Mouse (Mus musculus) spleen, postnatal 14 days (tissue): ENCODE data around the gene Pelp1.
"Not testable (repeated sequence)": the region's sequence is repeated elsewhere in the genome, so short reads cannot be mapped to it uniquely, and the experiment has no call there.

Experiments used
- DNase-seq, 2 experiments: peaks; one replicate each; pipeline ENCODE4 v3.0.0; 2021 to 2022; ENCODE audit warnings: low spot score in 2 of 2

The Pelp1 gene

GRCm38 (mm10) chr11:70426598-70426997, 16.8 kb upstream of the Pelp1 start:
- DNase-seq: not testable (repeated sequence)

DNA sequence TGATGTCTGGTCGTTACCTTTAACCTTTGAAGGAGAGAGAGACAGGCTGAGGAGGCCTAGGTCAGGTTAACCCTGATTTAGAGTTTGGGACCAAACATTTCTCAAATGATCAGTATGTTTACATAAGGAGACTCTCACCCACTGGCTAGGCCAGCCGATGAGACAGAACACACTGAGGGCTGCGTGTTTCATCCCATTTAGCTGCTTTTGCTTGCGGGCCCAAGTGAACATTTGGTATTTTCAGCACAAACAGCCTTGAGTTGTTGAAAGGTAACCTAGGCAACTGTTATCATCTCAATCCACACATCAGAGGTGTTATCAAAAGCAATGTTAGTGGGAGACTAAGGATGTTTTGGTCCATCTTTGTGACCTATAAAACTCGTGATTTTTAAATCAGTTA, 9.7 kb upstream of the Pelp1 start:
- no peak for DNase-seq

- no peak for DNase-seq
These were observed 8.4 kb upstream of the Pelp1 start for GRCm38 (mm10) chr11:70418199-70418598.

DNA sequence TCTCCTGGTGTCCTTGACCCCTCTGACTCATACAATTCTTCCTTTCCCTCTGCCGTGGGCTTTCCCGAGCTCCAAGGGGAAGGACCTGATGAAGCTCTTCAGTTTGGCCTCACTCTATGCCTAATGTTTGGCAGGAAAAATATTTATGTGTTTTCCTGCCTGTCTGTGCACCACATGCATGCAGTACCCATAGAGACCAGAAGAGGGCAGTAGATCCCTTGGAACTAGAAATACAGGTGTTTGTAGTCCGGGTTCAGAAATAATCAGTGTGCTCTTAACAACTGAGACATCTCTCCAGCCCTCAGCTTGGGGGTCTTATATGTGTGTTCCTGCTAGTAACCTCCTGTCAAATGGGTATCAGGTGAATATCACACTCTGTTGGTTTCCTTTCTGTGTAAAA, 4.1 kb upstream of the Pelp1 start:
- peak; percentile 50 to 80 for DNase-seq

- no peak for DNase-seq
These were observed 2.8 kb upstream of the Pelp1 start for GRCm38 (mm10) chr11:70412591-70412990.

- no peak for DNase-seq
These were observed 439 bp upstream of the Pelp1 start for GRCm38 (mm10) chr11:70410297-70410643.

DNA sequence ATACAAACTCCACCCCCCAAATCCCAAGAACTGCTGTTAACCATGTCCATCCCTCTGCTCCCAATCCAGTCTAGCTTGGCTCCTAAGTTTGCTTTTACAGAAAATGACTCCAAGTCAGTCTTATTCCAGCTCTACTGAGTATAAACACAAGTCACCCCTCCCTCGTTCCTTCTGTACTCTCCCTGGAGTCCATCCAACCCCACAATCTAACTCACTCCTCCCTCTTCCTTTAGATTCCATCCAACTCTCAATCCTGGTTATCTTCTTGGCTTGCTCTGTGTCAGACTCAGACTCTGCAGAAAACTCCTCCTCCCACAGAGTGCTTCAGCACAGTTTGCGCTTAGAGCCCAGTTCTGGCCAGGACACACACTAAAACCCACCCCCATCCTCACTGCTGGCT, 6.2 kb downstream of the Pelp1 start:
- DNase-seq: no peak

- DNase-seq: no peak
These were observed 20.4 kb downstream of the Pelp1 start for GRCm38 (mm10) chr11:70389421-70389820.

GRCm38 (mm10) chr11:70387436-70387835, 22.4 kb downstream of the Pelp1 start:
- DNase-seq: no peak

- DNase-seq: no peak
These were observed 25.7 kb downstream of the Pelp1 start for GRCm38 (mm10) chr11:70384136-70384535.

DNA sequence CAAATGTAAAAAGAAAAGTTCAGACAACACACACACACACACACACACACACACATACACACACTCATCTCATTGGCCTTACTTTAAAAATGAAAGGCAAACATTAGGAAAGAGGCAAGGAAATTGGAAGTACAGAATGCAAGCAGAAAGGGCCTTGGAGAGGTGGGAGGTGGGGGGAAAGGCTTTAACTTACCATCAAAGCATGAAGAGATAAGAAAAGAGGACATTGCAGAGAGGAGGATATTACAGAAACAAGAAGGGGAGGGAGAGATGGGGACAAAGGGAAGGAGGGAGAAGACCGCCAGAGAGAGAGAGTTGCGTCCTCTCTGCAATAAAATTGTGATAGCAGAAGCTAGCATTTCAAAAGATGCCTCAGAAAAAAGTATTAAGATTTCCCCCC, 28.5 kb downstream of the Pelp1 start:
- DNase-seq: no peak

DNA sequence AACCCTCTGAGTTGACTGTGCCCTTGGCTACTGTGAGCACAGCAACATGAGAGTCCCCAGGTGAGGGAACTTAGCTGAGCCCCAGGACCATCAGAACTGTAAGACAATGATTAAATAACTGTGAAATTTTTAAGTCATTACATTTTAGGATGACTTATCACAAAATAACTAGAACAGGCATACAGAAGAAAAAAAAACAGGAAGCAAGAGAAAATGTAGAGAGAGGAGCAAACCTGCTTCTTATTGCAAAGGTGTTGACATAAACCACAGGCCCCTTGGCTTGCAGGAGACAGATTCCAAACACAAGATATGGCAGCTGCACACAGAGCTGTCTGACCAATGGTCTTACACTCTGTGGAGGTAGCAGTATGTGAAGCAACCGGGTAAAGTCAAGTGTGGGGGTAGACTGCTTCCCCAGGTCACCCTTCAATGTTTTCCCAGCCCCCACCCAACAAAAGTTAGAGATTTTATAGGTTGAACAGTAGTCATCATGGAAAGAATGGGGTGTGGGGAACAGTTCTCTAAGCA, 29.3 kb downstream of the Pelp1 start:
- DNase-seq: no peak

GRCm38 (mm10) chr11:70376054-70376453, 33.8 kb downstream of the Pelp1 start:
- DNase-seq: no peak

GRCm38 (mm10) chr11:70374302-70374701, 35.5 kb downstream of the Pelp1 start:
- no peak for DNase-seq

GRCm38 (mm10) chr11:70372849-70373557, 36.8 kb downstream of the Pelp1 start:
- no peak for DNase-seq

- DNase-seq: no peak
These were observed 37.4 kb downstream of the Pelp1 start for GRCm38 (mm10) chr11:70372396-70372795.

- DNase-seq: not testable (repeated sequence)
These were observed 41.2 kb downstream of the Pelp1 start for GRCm38 (mm10) chr11:70368626-70369025.

DNA sequence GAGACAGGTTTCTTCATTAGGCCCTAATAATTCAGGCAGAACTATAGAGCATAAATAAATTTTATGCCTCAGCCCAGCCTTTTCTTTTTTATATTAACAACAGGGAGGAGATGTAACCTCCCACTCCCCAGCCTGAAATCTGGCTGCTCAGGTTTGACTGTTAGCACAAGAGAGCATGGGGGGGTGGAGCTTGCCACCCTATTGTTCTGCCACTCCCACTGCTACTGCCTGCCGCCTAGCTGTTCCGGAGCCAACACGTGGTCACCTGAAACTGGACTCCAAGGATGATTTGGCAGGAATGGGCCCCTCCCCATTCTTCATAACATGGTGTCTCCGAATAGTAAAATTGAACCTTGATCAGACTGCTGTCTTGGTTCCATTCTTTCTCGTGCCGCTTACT, 42.1 kb downstream of the Pelp1 start:
- DNase-seq: not testable (repeated sequence)

DNA sequence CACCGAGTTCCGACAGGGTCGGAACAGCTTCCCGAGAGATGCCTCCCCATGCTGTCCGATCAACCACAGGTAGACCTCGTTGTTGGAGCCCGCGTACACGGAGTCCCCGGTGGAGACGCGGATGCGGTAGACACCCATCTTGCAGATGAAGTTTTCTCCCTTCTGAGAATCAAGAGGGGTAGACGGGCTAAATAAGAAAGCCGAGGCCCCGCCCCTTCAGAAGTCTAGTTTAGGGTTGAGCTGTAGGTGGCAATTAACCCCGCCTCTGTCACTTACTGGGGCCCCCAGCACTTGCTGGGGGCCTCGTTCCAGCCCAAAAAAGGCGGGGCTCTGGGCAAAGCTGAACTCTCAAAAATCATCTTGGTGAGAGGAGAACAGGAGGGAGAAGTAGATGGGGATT, 58.0 kb downstream of the Pelp1 start, which contains the start of gene Alox15:
Gene Alox15 (minus strand): TSS at position 164 of the 400 bp plus-strand sequence.
- no peak for DNase-seq

DNA sequence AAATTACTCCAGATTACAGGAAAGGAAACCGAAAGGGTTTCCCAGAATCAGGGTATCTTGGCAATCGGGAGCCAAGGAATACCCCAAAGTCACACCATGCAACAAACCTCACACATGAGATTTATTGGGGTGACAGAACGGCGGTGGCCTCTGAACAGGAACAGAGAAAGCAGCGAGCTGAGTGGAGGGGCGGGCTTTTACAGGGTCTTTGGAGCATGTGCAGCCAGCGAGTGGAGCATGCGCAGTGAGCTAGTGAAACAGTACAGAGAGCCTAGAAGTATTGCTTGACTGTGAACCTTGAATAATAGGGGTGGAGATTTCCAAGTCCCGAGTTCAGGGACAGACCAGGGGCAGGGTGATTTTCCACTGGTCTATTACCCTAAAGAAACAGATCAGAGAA, 61.2 kb downstream of the Pelp1 start:
- DNase-seq: no peak

DNA sequence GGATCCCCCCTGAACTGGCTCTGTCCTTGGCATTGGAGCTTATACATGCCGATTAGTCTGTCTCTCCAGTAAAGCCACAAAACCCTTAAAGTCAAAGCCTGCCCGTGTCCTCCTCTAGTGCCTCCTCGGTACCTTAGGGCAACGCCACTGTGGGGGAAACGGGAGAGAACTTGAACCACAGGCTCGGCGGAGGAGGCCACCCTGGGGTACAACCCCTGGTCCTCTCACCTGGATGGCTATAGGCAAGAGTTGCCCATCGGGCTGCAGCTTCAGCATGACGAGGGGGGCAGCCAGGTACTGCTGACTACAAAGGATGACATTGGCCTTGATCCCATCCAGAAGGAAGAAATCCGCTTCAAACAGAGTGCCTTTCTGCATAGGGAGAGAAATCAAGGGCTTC, 62.0 kb downstream of the Pelp1 start:
- DNase-seq: no peak

- no peak for DNase-seq
These were observed 64.3 kb downstream of the Pelp1 start for GRCm38 (mm10) chr11:70345546-70345945.

GRCm38 (mm10) chr11:70345061-70345460, 64.8 kb downstream of the Pelp1 start:
- DNase-seq: no peak
